Mouse (Mus musculus) urinary bladder, postnatal 25 days (tissue): ENCODE measurements around the gene Acadl.

Source experiments
- DNase-seq: peaks from one replicate; pipeline ENCODE4 v3.0.0; 2022; ENCODE audit warnings: low spot score

The Acadl gene

DNA sequence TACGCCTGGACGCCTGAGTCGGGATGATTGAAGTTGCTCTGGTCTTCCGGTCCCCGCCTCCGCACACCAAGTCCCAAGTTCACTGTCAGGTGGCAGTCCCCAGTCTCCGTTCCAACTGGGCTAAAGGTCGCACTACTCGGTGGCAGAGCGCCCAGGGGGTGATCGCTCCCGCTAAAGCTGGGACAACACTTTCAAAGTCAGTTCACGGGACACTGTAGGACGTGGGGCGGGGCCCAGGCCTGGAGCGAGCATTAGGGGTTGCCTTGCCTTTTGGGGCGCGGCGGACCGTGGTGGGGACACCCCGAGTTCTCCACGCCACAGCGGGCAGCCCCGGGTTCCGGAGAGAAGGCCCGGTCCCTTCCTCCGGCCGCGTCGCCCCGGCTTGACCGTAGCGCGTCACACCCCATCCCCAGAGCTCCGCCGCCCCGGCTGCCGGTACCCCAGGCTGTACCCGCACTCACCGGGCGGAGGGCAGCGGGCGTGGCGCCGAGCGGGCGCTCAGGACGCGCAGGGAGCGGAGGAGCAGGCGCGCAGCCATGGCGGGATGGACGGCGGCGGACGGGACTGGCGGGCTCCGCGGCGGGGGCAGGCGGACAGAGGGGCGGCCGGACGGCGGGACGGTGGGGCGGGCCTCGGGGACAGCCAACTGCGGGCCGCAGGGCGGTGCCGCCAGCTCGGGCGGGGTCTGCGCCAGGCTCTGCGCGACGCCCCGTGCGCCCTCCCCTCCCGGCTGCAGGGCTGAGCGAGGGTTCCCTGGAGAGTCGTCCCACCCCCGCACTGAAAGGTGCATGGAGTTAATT lies at the start of gene Acadl:
Gene Acadl, minus strand, starts transcription at position 566 of the 800 bp plus-strand sequence.
- peak; percentile 79 for DNase-seq

DNA sequence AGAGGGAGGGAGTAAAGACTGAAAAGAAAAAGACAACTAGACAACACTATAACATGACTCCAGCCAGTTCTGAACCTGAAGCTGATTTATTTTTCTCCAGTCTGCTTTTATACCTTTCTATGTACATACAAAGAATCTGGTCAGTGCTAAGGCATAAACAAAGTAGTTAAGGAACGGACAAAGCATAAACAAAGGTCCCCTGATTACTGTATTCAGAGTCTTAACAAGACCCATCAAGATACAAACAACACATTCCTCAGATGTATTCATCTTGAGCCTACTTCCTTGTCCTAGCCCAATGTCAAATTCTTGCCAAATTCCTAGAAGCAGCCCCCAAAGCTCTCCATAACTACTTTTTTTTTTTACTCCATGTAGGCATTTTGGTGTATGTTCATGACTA lies 49.2 kb upstream of the Acadl start:
- DNase-seq = no peak

DNA sequence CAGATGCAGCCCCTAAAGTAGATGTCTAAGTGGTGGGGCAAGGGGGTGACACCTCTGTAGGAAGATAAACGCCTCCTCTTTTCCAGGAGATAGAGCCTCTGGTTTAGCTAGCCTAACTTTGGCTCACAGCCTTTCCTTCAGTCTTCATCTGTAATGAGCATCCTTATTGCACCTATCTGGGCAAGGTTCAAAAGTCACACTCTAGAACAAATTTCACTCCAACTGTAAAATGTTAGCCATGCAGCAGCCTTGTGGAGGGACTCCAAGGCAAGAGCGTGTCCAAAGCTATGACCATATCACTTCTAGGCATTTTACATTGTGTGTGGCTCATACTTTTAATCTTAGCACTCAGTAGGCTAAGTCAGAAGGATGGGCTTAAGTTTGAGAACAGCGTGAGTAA lies 39.5 kb upstream of the Acadl start:
- DNase-seq = no peak

DNA sequence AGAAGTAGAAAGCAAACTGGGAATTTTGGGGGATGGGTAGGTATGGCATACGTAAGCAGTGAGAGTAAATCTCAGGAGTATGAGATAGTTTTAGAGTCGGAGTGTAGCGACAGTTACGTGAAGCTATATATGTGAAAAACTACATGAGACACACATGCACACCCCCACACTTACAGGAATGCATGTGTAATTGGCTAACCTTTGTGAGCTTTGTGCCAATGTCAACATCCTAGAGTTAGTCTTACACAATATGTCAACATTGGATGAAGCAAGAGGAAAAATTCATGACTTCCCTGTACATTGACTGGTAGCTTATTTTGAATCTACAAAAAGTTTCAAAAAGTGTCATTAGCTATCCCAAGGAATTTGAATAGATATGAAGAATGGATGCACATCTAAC lies 37.9 kb upstream of the Acadl start:
- DNase-seq = no peak

DNA sequence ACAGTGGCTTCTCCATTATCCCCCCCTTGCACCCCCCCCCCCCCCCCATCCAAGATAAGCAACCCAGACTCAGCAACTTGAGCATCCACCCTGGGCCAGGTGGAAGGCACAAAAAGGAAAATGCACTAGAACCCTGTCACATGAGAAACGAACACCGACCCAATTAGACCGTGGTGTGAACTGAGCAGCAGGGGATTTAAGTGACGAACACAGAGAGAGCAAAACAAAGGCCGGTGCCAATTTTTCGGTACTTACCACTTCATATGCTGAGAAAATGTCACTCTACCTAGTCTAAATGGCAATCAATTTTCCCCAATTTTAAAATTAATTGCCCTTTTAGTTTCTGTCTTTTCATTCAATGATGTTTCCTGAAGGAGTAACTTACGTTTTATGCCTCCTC lies 35.2 kb upstream of the Acadl start:
- DNase-seq = no peak

DNA sequence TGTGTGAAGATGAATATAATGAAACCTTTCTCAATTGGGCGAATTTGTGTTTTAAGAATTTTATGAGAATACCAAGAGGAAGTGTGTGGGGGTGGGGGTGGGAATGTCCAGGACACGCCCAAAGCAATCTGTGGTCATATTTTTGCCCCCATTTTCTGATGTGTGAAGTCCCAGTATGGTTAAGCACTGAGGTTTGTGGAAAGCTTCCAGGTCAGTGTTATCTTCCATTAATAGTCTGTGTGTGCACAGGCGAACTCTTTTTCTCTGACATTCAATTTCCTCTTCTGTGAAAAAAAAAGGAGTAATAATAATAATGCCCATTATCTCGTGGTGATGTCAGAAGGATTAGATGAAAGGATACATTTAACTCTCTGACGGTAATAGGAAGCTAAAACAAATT lies 33.5 kb upstream of the Acadl start:
- no peak for DNase-seq

DNA sequence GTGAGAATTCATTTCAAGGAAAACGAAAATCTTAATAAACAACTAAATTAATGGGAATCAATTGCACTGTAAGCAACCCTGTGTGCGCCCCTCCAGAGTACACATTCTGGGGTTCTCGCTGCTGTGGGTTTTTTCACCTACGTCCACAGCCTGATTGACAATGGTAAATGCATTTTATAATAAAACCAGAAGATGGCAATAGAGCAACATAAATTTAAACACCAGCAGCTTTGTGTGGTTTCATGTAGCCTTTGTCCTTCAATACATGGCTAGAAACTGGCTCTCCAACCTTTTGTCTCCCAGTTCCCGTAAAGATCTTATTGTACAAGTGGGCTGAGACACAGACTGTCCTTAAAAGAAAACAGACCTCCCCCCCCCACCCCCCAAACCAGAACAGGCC lies 33.0 kb upstream of the Acadl start:
- DNase-seq = no peak

DNA sequence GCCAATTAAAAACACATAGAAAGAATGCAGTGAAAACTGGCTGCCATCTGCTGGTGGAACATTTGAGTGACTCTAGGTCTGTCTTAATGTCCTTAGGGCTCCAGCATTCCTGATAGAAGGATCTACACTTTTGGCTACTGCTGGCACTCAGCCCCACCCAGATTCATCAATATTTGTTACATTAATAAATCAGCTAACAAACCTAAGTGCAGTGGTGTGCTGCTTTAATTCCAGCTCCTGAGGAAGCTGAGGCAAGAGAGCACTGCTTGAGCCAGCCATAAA lies 32.7 kb upstream of the Acadl start:
- DNase-seq = peak; percentile 28

DNA sequence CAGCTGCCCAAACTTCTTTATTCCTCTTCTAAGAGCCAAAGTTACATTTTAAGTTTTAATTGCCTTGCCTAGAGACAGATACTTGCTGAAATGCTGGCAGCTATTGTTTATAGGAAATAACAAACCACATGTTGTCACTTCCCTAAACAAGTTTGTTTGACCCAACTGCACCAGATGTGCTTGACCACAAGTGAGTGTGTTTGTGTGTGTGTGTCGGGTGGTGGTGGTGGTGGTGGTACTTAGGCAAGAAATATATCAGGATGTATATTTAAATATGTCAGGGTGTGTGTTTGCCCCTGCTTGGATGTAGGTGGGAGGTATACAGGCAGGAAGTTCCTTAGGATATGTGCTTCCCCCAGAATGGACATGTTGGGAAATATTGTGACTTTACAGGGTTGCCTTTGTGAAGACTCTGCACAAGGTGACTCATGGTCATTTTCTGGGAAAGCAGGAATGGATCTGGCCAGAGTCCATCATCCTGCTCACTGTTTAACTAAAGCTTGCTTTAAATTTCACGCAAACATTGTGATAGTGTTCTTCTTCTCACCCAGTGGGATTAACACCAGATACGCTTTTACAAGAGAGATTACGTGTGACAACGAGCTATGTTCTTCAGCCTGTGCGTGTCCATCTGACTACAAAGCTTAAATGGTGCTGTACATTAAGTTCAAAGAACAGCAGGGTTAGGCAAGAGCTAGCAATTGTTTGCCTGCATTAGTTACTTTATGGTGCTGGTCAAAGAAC lies 32.2 kb upstream of the Acadl start:
- DNase-seq = no peak

DNA sequence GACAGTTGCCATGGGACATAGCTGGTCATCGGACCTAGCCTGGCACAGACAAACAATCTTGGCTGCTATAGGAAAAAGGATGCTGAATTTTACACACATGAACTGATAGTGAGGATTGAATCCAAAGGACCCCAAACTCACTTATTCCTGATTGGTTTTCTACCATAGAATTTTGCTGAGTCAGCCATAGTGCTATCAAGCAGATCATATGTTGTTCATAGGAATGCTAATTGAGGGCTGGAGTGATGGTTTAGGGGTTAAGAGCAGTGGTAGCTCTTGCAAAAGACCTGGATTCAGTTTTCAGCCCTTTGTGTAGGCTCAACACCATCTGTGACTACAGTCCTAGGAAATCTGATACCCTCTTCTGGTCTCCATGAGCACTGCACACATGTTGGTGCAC lies 24.1 kb upstream of the Acadl start:
- DNase-seq = no peak

DNA sequence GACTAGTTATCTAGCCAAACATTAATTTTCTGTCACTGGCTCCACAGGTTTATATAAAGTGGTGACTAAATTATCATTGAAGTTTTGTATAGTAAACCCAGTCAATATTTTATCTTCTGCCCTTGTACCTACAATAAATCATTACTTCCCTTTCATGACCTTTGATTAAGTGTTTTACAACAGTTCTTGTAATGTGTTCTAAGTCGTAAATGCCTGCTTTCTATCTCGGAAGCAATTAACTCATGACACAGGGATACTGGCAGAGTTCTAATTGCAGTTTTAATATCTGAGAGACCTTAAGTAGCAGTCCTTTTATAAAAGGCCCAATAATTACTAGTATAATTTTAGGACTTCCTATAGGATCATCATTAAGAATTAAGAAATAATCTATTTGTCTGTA lies 17.1 kb upstream of the Acadl start:
- DNase-seq = no peak

DNA sequence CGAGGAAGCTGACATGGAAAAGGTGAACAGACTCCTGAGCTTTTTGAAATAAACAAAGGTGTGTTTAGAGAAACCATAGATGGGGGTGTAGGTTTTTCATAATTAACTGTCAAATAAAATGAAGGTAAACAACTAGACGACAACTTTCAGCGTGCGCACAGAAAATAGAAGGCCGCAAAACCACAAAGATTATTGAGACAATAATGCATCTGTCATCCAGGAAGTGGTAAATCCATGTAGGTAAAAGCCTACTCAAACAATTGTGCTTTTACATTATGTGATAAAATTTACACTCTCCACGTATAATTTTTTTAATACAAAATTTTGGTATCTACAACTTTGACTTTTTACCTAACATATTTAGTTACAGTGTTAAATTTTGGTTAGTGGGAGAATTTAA lies 11.7 kb upstream of the Acadl start:
- DNase-seq = no peak

DNA sequence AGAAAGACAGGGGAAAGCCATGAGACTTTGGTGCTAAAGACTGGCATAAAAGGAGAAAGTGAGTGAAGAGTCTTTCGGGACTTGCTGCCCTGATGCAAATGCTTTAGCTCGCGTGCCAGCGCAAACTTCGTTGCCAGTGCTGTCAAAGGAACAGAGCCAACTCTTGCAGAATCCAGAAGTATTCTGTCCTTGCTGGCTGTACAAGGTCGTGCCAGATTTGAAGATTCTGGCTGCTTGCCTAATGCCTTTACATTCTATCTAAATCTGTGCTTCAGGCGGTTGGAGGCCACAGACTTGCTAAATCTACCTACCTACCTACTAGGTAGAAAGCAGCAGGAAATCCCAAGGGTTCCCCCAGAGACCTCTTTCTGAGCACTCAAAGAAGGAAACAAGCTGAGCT lies 8.5 kb upstream of the Acadl start:
- DNase-seq = no peak

DNA sequence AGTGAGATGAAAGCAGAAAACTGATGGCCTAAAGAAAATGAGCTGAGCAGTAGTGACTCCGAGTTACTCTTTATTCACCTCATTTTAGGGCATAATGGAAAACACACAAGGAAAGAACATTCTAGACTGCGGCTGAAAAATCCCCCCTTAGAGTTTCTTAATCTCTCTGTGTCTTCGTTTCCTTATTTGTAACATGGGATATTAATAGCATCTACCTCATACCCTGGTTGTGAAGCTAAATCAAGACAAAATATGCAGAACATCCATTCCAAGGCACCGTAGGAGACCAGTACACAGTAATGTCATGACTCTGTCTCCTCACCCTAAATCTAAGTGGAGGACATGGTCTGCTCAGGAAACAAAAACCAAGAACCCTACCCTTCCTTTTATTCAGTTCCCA lies 2.6 kb upstream of the Acadl start:
- no peak for DNase-seq

DNA sequence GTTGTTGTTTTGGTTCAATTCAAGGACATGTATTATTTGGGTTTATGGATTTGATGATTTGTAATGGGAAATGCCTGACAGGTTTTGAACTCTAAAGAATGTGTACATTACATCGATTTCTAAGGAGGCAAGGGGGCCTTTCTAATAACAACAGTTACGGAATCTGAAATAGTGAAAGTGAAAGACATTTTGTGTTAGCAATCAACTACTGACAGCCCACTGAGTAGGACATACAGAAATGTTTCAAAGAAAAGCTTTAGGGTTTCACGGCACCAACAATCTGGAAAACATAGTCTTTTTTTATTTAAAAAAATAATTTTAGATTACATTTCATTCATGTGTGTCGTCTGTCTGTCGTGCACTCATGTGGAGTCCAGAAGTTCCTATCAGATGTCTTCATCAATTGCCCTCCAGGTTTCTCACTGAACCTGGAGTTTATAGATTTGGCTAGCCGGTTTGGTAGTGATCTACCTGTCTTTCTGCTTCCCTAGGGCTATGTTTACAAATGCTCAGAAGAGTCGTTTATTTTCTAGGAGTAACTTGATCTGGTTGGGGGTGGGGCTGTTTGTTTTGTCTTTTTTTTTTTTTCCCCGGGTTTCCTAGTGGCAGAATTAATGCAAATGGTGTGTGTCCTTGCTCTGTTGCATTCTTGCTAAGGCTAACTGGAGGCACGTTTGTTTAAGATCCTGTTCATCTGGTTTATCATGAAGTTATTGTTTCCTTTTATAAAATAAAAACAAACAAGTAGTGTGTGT lies 841 bp upstream of the Acadl start:
- peak; percentile 16 for DNase-seq

DNA sequence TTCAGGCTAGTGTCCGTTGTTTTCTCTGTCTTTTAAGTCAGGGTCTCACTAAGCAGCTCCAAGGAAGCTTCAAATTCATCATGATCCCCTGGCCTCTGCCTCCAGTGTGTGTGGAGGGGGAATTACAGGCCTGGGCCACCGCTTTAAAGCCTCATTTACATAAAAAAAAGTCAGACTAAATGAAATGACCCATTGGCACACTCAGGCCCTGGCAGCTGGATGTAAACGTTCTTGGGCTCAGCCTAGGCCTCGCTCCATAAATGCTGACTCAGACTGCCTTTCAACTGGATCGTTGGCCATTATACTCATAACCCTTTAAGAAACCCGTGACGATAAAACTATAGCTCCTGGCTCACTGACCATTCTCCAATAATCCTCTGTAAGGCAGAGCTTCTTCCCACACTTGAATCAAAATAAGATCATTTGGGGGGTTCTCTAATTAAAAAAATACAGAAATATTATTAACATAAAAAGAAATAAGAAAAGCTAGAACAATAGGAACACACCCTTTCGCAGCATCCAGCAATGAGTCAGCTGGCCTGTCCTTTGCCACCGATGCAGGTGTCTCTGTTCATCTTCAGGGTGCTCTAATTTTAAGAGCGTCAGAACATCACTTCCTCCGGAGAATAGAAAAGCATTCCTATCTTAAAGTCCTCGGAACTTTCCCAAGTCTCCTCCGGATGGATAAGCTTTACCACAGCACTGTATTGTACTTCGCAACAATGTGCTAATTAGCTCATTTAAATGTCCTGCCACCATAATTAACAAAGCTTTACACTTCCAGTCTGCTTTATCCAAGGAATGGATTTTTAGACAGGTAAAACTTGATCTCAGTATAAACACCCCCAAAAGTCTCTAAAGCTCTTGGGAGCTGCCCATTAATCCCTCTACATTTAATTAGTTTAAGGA lies 1.1 kb downstream of the Acadl start:
- DNase-seq = no peak

DNA sequence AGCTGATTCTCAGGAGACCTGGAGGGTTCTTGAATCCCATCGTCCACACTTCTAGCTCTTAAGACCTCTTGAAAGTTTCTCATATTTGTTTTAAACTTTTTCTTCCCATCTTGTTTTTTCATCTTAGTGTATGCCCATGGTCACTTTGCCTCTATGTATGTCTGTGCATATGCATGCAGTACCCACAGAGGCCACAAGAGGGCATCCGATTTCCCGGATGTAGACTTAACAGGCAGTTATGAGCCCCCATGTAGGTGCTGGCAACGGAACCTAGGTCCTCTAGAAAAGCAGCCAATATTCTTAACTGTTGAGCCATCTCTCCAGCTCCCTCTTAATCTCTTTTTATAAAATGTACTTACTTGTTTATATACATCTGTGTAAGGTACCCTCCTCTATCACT lies 15.6 kb downstream of the Acadl start:
- no peak for DNase-seq

DNA sequence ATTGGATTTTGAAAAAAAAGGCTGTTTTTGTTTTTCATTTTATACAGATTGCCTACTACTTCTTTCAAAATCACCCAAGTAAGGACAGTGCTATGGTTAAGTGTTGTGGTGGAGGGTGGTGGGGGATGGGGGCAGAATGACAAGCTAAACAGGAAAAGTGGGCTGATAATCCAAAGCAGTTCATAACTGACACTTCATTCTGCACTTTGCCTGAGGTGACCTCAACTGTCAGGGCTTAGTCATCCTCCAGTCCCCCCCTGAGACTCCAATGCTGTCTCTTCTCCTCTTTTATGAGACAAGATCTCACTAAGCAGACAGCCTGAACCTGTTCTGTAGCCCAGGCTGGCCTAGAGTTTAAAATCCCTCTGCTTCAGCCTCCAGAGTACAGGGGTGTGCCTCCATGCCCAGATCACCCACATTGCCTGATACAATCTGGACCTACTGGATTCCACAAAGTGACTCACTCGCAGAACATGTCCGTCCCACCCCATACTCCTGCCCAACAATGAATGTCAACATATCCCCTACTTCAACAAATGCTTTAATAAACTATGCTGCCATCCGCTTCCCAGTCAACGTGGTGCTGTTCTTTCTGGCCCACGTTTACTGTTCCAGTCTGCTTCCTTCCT lies 17.3 kb downstream of the Acadl start:
- no peak for DNase-seq

DNA sequence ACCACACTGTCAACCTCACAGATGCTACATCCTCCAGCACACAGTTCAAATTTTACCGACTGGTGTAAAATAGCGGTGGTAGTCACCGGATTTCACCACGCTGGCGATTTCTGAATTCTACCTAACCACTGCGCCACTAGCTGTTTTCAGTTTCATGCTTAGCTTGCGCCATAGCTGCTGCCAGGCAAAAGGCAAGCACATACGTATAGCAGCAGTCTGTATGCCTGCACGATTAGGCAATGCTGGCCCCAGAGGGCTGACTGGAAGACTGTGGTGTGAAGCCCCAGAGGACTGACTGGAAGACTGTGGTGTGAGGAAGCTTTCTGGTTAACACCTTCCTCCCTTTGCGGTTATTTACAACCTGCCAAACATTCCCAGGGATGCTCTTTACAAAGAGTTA lies 21.1 kb downstream of the Acadl start:
- no peak for DNase-seq

DNA sequence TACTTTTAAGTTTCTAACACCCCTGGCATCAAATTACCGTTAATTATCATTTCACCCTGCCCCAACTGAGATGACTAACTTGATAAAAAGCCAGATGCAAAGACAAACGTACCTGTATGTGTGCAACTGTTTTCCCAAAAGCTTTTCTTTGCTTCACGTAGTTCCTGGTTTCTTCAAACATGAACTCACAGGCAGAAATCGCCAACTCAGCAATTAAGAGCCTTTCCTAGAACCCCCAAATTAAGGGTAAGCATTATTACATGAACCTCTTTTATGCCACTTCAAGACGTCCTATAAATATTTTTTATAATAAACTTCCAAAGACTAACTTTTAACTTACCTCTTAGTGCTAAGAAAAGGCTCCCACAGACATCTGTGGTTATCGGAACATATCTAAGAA lies 21.6 kb downstream of the Acadl start:
- no peak for DNase-seq

DNA sequence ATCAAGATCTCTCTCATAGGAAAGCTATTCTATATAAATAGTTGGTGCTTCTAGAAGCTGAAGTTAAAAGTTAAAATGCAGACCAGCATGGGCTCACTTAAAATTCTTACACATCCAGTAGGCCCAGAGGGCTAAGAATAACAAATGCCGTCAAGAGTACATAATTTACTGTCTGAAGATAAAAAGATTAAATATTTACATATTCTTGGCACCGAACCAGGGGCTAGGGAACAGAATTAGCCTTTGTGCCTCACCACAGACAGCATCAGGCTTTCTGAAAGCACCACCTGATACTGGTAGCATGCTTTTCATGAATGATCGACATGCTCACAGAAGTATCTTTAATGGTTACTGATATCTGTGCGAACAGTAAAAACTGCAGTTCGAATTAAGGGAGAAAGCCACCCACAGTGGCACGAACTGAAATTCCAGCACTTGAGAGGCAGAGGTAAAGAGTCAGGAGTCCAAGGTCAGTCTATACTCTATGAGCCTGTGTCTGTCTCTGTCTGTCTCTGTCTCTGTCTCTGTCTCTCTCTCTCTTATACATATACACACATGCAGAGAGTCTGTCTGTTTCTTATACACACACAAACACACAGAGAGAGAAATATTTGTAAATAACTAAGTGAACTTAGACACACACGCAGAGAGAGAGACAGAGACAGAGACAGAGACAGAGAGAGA lies 23.2 kb downstream of the Acadl start:
- DNase-seq = no peak
